Mouse (Mus musculus) ES-Bruce4 (cell line): ENCODE results near the gene Pcolce. TPM values are rescaled to one million over a fixed set of nuclear protein-coding genes. Genes with fewer than 3 reads are reported as not detected.

Experiments
- H3K27ac ChIP-seq: 2 replicates; pipeline ENCODE4 v1.5.1; 2012; ENCODE audit warnings: low read length, inconsistent platforms; ENCODE audit not compliant: insufficient read depth
- H3K27me3 ChIP-seq: 2 replicates; pipeline ENCODE4 v1.6.1; 2012; ENCODE audit warnings: mild to moderate bottlenecking, low read length, inconsistent platforms; ENCODE audit not compliant: control insufficient read depth, poor library complexity, insufficient read depth, severe bottlenecking
- H3K36me3 ChIP-seq: 2 replicates; pipeline ENCODE4 v1.6.1; 2012; ENCODE audit warnings: inconsistent platforms, mild to moderate bottlenecking, low read length, moderate library complexity; ENCODE audit not compliant: control insufficient read depth, poor library complexity, insufficient read depth, severe bottlenecking
- H3K4me1 ChIP-seq: one replicate; pipeline ENCODE4 v1.8.1; 2011; ENCODE audit warnings: low read length; ENCODE audit not compliant: control insufficient read depth, insufficient read depth
- H3K4me3 ChIP-seq: 2 replicates; pipeline ENCODE4 v1.5.1; 2011; ENCODE audit warnings: low read depth, mild to moderate bottlenecking, low read length
- H3K9ac ChIP-seq: 2 replicates; pipeline ENCODE4 v1.6.1; 2012; ENCODE audit warnings: low read depth, mild to moderate bottlenecking, inconsistent platforms; ENCODE audit not compliant: poor library complexity, severe bottlenecking
- H3K9me3 ChIP-seq: replicated peaks from 2 replicates; pipeline ENCODE4 v1.6.1; 2012; ENCODE audit warnings: mild to moderate bottlenecking, low read length, inconsistent platforms; ENCODE audit not compliant: control insufficient read depth, poor library complexity, insufficient read depth, severe bottlenecking
- CTCF ChIP-seq: IDR thresholded peaks from one replicate; pipeline ENCODE4 v1.8.1; 2011; ENCODE audit warnings: low read depth, low read length
- EP300 ChIP-seq: IDR thresholded peaks from 2 replicates; pipeline ENCODE4 v1.6.1; 2011; ENCODE audit warnings: low read depth, low read length; ENCODE audit not compliant: insufficient read depth
- POLR2A ChIP-seq: IDR thresholded peaks from one replicate; pipeline ENCODE4 v1.8.1; 2011; ENCODE audit warnings: low read length; ENCODE audit not compliant: insufficient read depth
- polyA plus RNA-seq: library from polyadenylated mRNA; stranded (reverse); fragments of >200 nt; gene quantifications from 2 replicates; pipeline ENCODE4 v1.2.4, GENCODE M21; 2011; ENCODE audit warnings: low read depth; ENCODE audit not compliant: missing spikeins, insufficient read depth, insufficient read length

Pcolce gene
- polyA plus RNA-seq, 1 experiment = 49.2 TPM

GRCm38 (mm10) chr5:137645091-137645651, 31.6 kb upstream of the Pcolce start:
- peak overlapping the region; percentile 35 for H3K9ac ChIP-seq
- H3K9me3 ChIP-seq = no peaks in the 10 kb centered on the region
- H3K27me3 ChIP-seq = no peaks in the 10 kb centered on the region
- TF ChIP-seq CTCF = no peak
- TF ChIP-seq POLR2A = no peak
- TF ChIP-seq EP300 = no peak
- H3K36me3 ChIP-seq = peaks cover 1% of the 10 kb centered on the region; the same call in 1 of the 2 replicates
- H3K4me3 ChIP-seq = peak overlapping the region; percentile 41
- no peaks in the 10 kb centered on the region for H3K4me1 ChIP-seq
- H3K27ac ChIP-seq = no peak overlapping the region

- no peaks in the 10 kb centered on the region for H3K4me1 ChIP-seq
- no peak overlapping the region for H3K27ac ChIP-seq
- peaks cover 5% of the 10 kb centered on the region; the same call in 1 of the 2 replicates for H3K36me3 ChIP-seq
- H3K9ac ChIP-seq = peak overlapping the region; percentile 35
- H3K4me3 ChIP-seq = peak overlapping the region; percentile 41
- TF ChIP-seq EP300 = no peak
- TF ChIP-seq CTCF = no peak
- TF ChIP-seq POLR2A = no peak
- no peaks in the 10 kb centered on the region for H3K9me3 ChIP-seq
- H3K27me3 ChIP-seq = no peaks in the 10 kb centered on the region
Measured at GRCm38 (mm10) chr5:137644484-137644883, 30.9 kb upstream of the Pcolce start.

- Histone ChIP-seq H3K4me1 (no peaks in the 10 kb centered on the region), H3K9ac (no peak overlapping the region), H3K4me3 (no peak overlapping the region), H3K27me3 (no peaks in the 10 kb centered on the region), H3K9me3 (no peaks in the 10 kb centered on the region), H3K36me3 (peaks cover 17% of the 10 kb centered on the region), H3K27ac (no peak overlapping the region)
- no peak for TF ChIP-seq POLR2A
- no peak for TF ChIP-seq CTCF
- no peak for TF ChIP-seq EP300
Measured at GRCm38 (mm10) chr5:137642886-137643285, 29.3 kb upstream of the Pcolce start.

GRCm38 (mm10) chr5:137641054-137641453, 27.5 kb upstream of the Pcolce start, which contains the start of gene Sap25:
Gene Sap25, plus strand, starts transcription at chr5:137641334.
- no peak for TF ChIP-seq EP300
- peak; percentile 71 for TF ChIP-seq CTCF
- Histone ChIP-seq H3K4me1 (peaks cover 3% of the 10 kb centered on the region), H3K36me3 (peaks cover 30% of the 10 kb centered on the region), H3K27me3 (no peaks in the 10 kb centered on the region), H3K9me3 (no peaks in the 10 kb centered on the region), H3K4me3 (0 out of 2 replicates have a peak within 1 kb of the TSS, but pooled peaks have one; percentile 14), H3K9ac (no peak within 1 kb of the TSS), H3K27ac (no peak within 1 kb of the TSS)

- peaks cover 3% of the 10 kb centered on the region for H3K4me1 ChIP-seq
- peaks cover 38% of the 10 kb centered on the region for H3K36me3 ChIP-seq
- no peak overlapping the region for H3K27ac ChIP-seq
- H3K9me3 ChIP-seq = no peaks in the 10 kb centered on the region
- no peak overlapping the region for H3K9ac ChIP-seq
- no peak overlapping the region for H3K4me3 ChIP-seq
- no peaks in the 10 kb centered on the region for H3K27me3 ChIP-seq
- no peak for TF ChIP-seq POLR2A
- TF ChIP-seq CTCF = no peak
- TF ChIP-seq EP300 = no peak
Measured at GRCm38 (mm10) chr5:137639472-137639871, 25.9 kb upstream of the Pcolce start.

- H3K9ac ChIP-seq = peak overlapping the region; percentile 13; the same call in 1 of the 2 replicates
- H3K36me3 ChIP-seq = peaks cover 28% of the 10 kb centered on the region
- H3K27me3 ChIP-seq = no peaks in the 10 kb centered on the region
- H3K4me3 ChIP-seq = no peak overlapping the region
- no peaks in the 10 kb centered on the region for H3K9me3 ChIP-seq
- peaks cover 3% of the 10 kb centered on the region for H3K4me1 ChIP-seq
- TF ChIP-seq EP300 = 0 out of 2 replicates have a peak, but pooled peaks have one; percentile 18
- TF ChIP-seq CTCF = no peak
- peak overlapping the region; percentile 96 for H3K27ac ChIP-seq
Measured at GRCm38 (mm10) chr5:137633397-137634084, 20.0 kb upstream of the Pcolce start.
